Comparison of ENCODE assay signal across 8 mouse cellular contexts in the genomic region with DNA sequence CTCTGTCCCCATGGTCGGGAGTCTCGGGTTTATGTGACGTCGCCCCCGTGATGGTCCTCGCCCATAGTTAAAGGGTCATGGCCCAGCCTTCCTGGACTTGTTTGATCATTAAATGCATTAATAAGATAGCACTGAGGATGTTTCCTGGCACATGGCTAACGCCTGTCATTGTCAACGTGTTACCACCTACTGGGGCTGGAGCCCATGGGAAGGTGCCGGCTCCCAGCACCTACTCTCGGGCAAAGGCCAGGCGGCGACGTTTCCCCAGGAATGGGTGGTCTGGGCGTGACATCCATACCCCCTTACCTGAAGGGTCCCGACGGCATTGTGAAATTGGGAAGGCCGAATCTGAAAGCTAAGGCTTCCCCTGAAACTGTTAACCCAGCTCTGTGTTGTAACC. TPM values are rescaled to one million over a fixed set of nuclear protein-coding genes. Genes with fewer than 3 reads are reported as not detected.
DNase-seq lines count a peak whose midpoint lies in the region; ATAC-seq and TF ChIP-seq lines count a peak whose summit lies in the region.

No protein-coding gene starts in this region.

- peak; percentile 13 for ATAC-seq in erythroid progenitor cell, adult 5-6 weeks (replicated peaks; ENCODE audit: low FRiP score, poor library complexity, severe bottlenecking)
- ATAC-seq in liver, embryonic 12.5 days = no peak

- DNase-seq in heart, adult 2 months = no peak
- no peak for DNase-seq in heart, postnatal 14 days
- DNase-seq in 416B (ENCODE audit: low read depth) = peak; percentile 17
- DNase-seq in right cerebral cortex, postnatal 14 days = no peak
- DNase-seq in embryo, embryonic 10 days (ENCODE audit: low spot score) = no peak
- no peak for DNase-seq in cerebellum, postnatal 36 days

- no peak for TF ChIP-seq POLR2A in heart, adult 2 months (IDR thresholded peaks at IDR 0.05; ENCODE audit: insufficient read depth, low read depth, low read length)

- peaks cover 14% of the 10 kb centered on the region for H3K4me1 ChIP-seq in heart, adult 2 months (ENCODE audit: control insufficient read depth, insufficient read depth, low read length)
- peaks cover 29% of the 10 kb centered on the region for H3K4me1 ChIP-seq in liver, embryonic 12.5 days

- H3K27me3 ChIP-seq in heart, adult 2 months (ENCODE audit: control insufficient read depth, insufficient read depth, low read length) = no peaks in the 10 kb centered on the region
- no peaks in the 10 kb centered on the region for H3K27me3 ChIP-seq in liver, embryonic 12.5 days (replicated peaks)

- peak overlapping the region; percentile 94 for H3K4me3 ChIP-seq in heart, adult 2 months
- H3K4me3 ChIP-seq in liver, embryonic 12.5 days = peak overlapping the region; percentile 70

- peaks cover 13% of the 10 kb centered on the region for H3K36me3 ChIP-seq in heart, adult 2 months (ENCODE audit: control insufficient read depth, insufficient read depth, low read length)
- H3K36me3 ChIP-seq in liver, embryonic 12.5 days = peaks cover 26% of the 10 kb centered on the region

- no peak for TF ChIP-seq EP300 in heart, adult 2 months (IDR thresholded peaks at IDR 0.05; ENCODE audit: insufficient read depth, low read depth, low read length)

- no peaks in the 10 kb centered on the region for H3K79me2 ChIP-seq in heart, adult 2 months (replicated peaks; ENCODE audit: control insufficient read depth, insufficient read depth, low read length)

- WGBS in heart, adult 2 months = 1% methylated on average over 17 of the region's 17 CpGs
- WGBS in liver, embryonic 12.5 days (ENCODE audit: insufficient replicate concordance) = 3% methylated on average over 17 of the region's 17 CpGs

- TF ChIP-seq CTCF in heart, adult 2 months (IDR thresholded peaks at IDR 0.05) = peak; percentile 11; the same call in 1 of the 2 replicates

- intact Hi-C loops in heart, adult 2 months (cut with DNase I) = loop anchor here (2.0 kb wide), 1 partner anchor 75 kb away; a partner anchor contains a TSS
- intact Hi-C loops in heart, postnatal 14 days (cut with DNase I) = loop anchor here (5.0 kb wide), 1 partner anchor 42 kb away; a partner anchor contains a TSS

- no peaks in the 10 kb centered on the region for H3K9me3 ChIP-seq in liver, embryonic 12.5 days (replicated peaks)

- peak overlapping the region; percentile 91 for H3K4me2 ChIP-seq in liver, embryonic 12.5 days

- peak overlapping the region; percentile 77 for H3K9ac ChIP-seq in heart, adult 2 months (ENCODE audit: low read depth, low read length)
- H3K9ac ChIP-seq in liver, embryonic 12.5 days = peak overlapping the region; percentile 74

- H3K27ac ChIP-seq in heart, adult 2 months = peak overlapping the region; percentile 98
- H3K27ac ChIP-seq in liver, embryonic 12.5 days = peak overlapping the region; percentile 87

RNA-seq across cellular contexts. Expression of a gene that starts 0.8 kb away (rescaled TPM):
- total RNA-seq in heart, adult 2 months (2021) = 10 to 100 TPM; 67.6 to 74.3 TPM
- polyA plus RNA-seq in heart, adult 2 months (2012; rRNA removed) = 146 and 164 TPM in 2 replicates
- total RNA-seq in heart, postnatal 14 days (2021) = 10 to 100 TPM; 56.5 to 56.6 TPM
- 17.3 and 18.0 TPM in 2 replicates for total RNA-seq in erythroid progenitor cell, adult 5-6 weeks (2015; ENCODE audit: low replicate concordance)
- 4.4 and 9.5 TPM in 2 replicates for total RNA-seq in erythroid progenitor cell, adult 5-6 weeks (2017; ENCODE audit: low replicate concordance)
- 14.6 and 16.1 TPM in 2 replicates for polyA plus RNA-seq in liver, embryonic 12.5 days (2016; fragmentation: Nextera tagmentation; extraction: Ambion mirVana)

RNA-seq across cellular contexts. Expression of a gene that starts 41.1 kb away (rescaled TPM):
- total RNA-seq in heart, adult 2 months (2021) = 10 to 100 TPM; 11.1 to 13.3 TPM
- polyA plus RNA-seq in heart, adult 2 months (2012; rRNA removed) = 10.6 and 15.3 TPM in 2 replicates
- total RNA-seq in heart, postnatal 14 days (2021) = 10 to 100 TPM; 15.2 to 16.0 TPM
- 63.7 and 87.2 TPM in 2 replicates for total RNA-seq in erythroid progenitor cell, adult 5-6 weeks (2015; ENCODE audit: low replicate concordance)
- total RNA-seq in erythroid progenitor cell, adult 5-6 weeks (2017; ENCODE audit: low replicate concordance) = 40.6 and 65.0 TPM in 2 replicates
- 17.6 and 18.3 TPM in 2 replicates for polyA plus RNA-seq in liver, embryonic 12.5 days (2016; fragmentation: Nextera tagmentation; extraction: Ambion mirVana)

RNA-seq across cellular contexts. Expression of a gene that starts 59.1 kb away (rescaled TPM):
- 1 to 10 TPM; 7.7 to 9.0 TPM for total RNA-seq in heart, adult 2 months (2021)
- polyA plus RNA-seq in heart, adult 2 months (2012; rRNA removed) = 10.1 and 11.9 TPM in 2 replicates
- total RNA-seq in heart, postnatal 14 days (2021) = 10 to 100 TPM; 13.6 to 15.0 TPM
- 66.7 and 90.8 TPM in 2 replicates for total RNA-seq in erythroid progenitor cell, adult 5-6 weeks (2015; ENCODE audit: low replicate concordance)
- total RNA-seq in erythroid progenitor cell, adult 5-6 weeks (2017; ENCODE audit: low replicate concordance) = 68.0 and 100 TPM in 2 replicates
- 86.0 and 93.2 TPM in 2 replicates for polyA plus RNA-seq in liver, embryonic 12.5 days (2016; fragmentation: Nextera tagmentation; extraction: Ambion mirVana)

Comparison
In these comparisons a context has a peak if more than half of its experiments do, and no peak if none do; other contexts are left out.
1. RNA of a gene that starts 59.1 kb away (total RNA-seq): 66.7 to 100 TPM in erythroid progenitor cell, adult 5-6 weeks; 13.6 to 15.0 TPM in heart, postnatal 14 days and 7.7 to 9.0 TPM in heart, adult 2 months; every median in the first group is over 4 times any median in the second.